Mouse (Mus musculus) embryonic facial prominence, embryonic 15.5 days (tissue): ENCODE data around the gene Bax. TPM values are rescaled to one million over a fixed set of nuclear protein-coding genes. Genes with fewer than 3 reads are reported as not detected.
"Not testable (repeated sequence)": the region's sequence is repeated elsewhere in the genome, so short reads cannot be mapped to it uniquely, and the experiment has no call there.

Experiments
- ATAC-seq: fragments of 200-750 bp; cut with Nextera tagmentation; 2 replicates; pipeline ENCODE4 v1.8.0; 2017; ENCODE audit warnings: low read depth, moderate TSS enrichment; ENCODE audit not compliant: insufficient number of reproducible peaks, low FRiP score, low TSS enrichment
- H3K27ac ChIP-seq: fragments of 300-500 bp; sonication (generic); replicated peaks from 2 replicates; pipeline ENCODE4 v1.5.1; 2015; ENCODE audit warnings: mild to moderate bottlenecking, inconsistent platforms
- H3K27me3 ChIP-seq: fragments of 300-500 bp; sonication (generic); 2 replicates; pipeline ENCODE4 v1.6.1; 2015; ENCODE audit warnings: inconsistent platforms
- H3K36me3 ChIP-seq: fragments of 300-500 bp; sonication (generic); 2 replicates; pipeline ENCODE4 v1.6.1; 2015; ENCODE audit warnings: mild to moderate bottlenecking, inconsistent platforms
- H3K4me1 ChIP-seq: fragments of 300-500 bp; sonication (generic); 2 replicates; pipeline ENCODE4 v1.6.1; 2015; ENCODE audit warnings: inconsistent platforms
- H3K4me2 ChIP-seq: fragments of 300-500 bp; sonication (generic); replicated peaks from 2 replicates; pipeline ENCODE4 v1.6.1; 2015; ENCODE audit warnings: mild to moderate bottlenecking, inconsistent platforms
- H3K4me3 ChIP-seq: fragments of 300-500 bp; sonication (generic); replicated peaks from 2 replicates; pipeline ENCODE4 v1.5.1; 2015; ENCODE audit warnings: mild to moderate bottlenecking, inconsistent platforms
- H3K9ac ChIP-seq: fragments of 300-500 bp; sonication (generic); 2 replicates; pipeline ENCODE4 v1.6.1; 2015; ENCODE audit warnings: inconsistent platforms
- H3K9me3 ChIP-seq: fragments of 300-500 bp; sonication (generic); replicated peaks from 2 replicates; pipeline ENCODE4 v1.6.1; 2016; ENCODE audit warnings: inconsistent platforms
- WGBS: fragments of 180-500 bp; shearing (Covaris S2); methylation state at CpG from one replicate; pipeline ENCODE4 v1.1.7; 2015; 5-methylcytosine and 5-hydroxymethylcytosine counted together
- polyA plus RNA-seq: library from polyadenylated mRNA; unstranded; fragments of >200 nt; fragmentation: Nextera tagmentation; extraction: Ambion mirVana; gene quantifications from 2 replicates; pipeline ENCODE4 v1.2.1, GENCODE M21; 2015

The Bax gene
- polyA plus RNA-seq, 1 experiment from 2014 or later = 156 TPM

DNA sequence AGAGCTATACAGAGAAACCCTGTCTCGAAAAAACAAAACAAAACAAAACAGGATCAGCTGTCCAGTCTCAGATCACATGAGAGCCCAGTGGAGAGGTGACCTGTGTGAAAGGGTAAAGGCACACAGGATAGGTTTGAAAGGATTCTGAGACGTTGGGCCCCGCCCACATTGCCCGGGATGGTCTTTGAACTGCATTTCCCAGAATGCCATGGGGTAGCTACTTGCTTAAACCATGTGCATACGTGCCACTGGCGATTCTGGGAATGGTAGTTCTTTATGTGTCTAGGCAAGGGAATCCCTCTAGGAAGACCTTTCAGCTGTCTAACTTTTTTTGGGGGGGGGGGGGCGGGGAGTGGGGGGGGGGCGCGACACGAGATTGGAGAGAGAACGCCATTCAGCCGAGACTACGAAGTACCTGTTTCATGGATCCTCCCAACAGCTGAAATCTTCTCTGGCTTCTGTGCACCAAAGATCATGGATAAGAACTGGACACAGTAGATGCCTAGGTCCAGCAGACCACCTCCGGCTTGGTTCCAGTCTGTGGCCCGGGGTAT, 14.8 kb upstream of the Bax start, which contains the start of gene Tulp2:
TSS of gene Tulp2 (plus strand) at position 504 of the 554 bp plus-strand sequence.
- H3K4me2 ChIP-seq = no peak within 1 kb of the TSS
- H3K4me1 ChIP-seq = no peaks in the 10 kb centered on the region
- no peak within 1 kb of the TSS for H3K4me3 ChIP-seq
- H3K9ac ChIP-seq = no peak within 1 kb of the TSS
- ATAC-seq = peak; percentile 49; the same call in 1 of the 2 replicates
- WGBS = 52% methylated on average over 15 of the region's 15 CpGs
- H3K27me3 ChIP-seq = no peaks in the 10 kb centered on the region
- H3K27ac ChIP-seq = no peak within 1 kb of the TSS
- H3K36me3 ChIP-seq = no peaks in the 10 kb centered on the region
- H3K9me3 ChIP-seq = no peaks in the 10 kb centered on the region

DNA sequence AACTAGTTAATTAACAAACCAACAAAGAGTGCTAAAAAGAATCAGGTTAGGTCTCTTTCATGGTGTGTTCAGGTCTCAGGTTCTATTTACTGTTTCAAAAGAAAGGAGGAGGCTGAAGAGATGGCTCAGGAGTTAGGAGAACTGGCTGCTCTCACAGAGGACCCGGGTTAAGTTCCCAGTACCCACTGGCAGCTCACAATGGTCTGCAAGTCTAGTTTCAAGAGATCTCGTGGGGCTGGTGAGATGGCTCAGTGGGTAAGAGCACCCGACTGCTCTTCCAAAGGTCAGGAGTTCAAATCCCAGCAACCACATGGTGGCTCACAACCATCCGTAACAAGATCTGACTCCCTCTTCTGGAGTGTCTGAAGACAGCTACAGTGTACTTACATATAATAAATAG, 13.6 kb upstream of the Bax start:
- not testable (repeated sequence) for H3K27me3 ChIP-seq, H3K4me1 ChIP-seq, H3K4me3 ChIP-seq, ATAC-seq, H3K9me3 ChIP-seq, H3K4me2 ChIP-seq, H3K27ac ChIP-seq, H3K9ac ChIP-seq, H3K36me3 ChIP-seq
- 72% methylated on average over 4 of the region's 4 CpGs for WGBS

DNA sequence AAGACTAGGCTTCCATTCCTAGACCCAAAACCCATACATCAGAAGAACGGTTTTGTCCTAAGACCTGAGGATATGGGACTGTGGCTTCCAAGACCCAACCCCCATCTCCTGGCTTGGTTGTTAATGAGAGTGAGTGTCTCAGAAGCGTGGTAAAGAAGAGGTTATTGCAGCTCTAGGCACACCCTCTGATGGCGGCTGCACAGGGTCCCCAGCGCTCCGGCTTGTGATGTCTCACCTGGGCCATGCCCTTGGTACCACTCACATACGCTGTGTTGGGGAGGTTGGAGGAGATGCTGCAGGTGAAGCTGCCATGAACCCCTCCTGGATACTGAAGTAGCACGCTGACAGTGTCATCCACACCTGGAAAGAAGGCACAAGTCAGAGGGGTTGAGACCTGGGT, 12.1 kb upstream of the Bax start:
- Histone ChIP-seq H3K27ac (no peak overlapping the region), H3K27me3 (no peaks in the 10 kb centered on the region), H3K36me3 (no peaks in the 10 kb centered on the region), H3K4me1 (no peaks in the 10 kb centered on the region), H3K9me3 (no peaks in the 10 kb centered on the region), H3K4me2 (no peak overlapping the region), H3K9ac (no peak overlapping the region), H3K4me3 (no peak overlapping the region)
- WGBS = 91% methylated on average over 7 of the region's 7 CpGs
- no peak for ATAC-seq

DNA sequence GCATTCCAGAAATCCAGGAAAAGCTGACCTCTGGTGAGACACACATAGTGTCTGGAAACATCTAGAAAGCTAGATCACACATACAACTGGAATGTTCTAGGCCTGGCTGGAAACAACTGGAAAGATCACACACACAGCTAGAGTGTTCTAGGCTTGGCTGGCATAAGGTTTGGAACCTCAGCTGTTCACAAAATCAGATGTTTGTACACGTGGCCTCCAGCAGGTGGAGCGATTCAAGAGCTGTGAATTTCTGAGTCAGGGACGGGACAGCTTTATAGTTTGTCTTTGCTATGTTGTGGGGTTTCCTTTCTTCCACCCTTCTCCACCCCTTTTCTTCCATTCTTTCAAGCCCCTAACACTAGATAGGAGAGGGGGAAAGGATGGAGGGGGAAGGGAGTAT, 10.3 kb upstream of the Bax start:
- Histone ChIP-seq H3K27me3 (no peaks in the 10 kb centered on the region), H3K4me3 (no peak overlapping the region), H3K27ac (no peak overlapping the region), H3K9me3 (no peaks in the 10 kb centered on the region), H3K9ac (no peak overlapping the region), H3K4me1 (no peaks in the 10 kb centered on the region), H3K36me3 (no peaks in the 10 kb centered on the region), H3K4me2 (no peak overlapping the region)
- no peak for ATAC-seq
- 7% methylated on average over 3 of the region's 3 CpGs for WGBS

DNA sequence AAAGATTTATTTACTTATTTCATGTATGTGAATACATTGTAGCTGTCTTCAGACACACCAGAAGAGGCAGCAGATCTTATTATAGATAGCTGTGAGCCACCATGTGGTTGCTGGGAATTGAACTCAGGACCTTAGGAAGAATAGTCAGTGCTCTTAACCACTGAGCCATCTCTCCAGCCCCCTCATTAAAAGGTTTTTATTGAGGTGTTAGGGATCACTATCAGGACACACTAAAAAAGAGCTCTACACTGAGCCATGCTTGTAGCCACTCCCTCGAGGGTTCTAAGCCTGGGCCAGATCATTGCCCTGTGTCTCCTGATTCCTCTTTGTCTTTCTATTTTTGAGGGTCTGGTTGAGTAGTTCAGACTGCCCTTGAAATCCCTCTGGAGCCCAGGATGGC, 9.8 kb upstream of the Bax start:
- ATAC-seq = no peak

DNA sequence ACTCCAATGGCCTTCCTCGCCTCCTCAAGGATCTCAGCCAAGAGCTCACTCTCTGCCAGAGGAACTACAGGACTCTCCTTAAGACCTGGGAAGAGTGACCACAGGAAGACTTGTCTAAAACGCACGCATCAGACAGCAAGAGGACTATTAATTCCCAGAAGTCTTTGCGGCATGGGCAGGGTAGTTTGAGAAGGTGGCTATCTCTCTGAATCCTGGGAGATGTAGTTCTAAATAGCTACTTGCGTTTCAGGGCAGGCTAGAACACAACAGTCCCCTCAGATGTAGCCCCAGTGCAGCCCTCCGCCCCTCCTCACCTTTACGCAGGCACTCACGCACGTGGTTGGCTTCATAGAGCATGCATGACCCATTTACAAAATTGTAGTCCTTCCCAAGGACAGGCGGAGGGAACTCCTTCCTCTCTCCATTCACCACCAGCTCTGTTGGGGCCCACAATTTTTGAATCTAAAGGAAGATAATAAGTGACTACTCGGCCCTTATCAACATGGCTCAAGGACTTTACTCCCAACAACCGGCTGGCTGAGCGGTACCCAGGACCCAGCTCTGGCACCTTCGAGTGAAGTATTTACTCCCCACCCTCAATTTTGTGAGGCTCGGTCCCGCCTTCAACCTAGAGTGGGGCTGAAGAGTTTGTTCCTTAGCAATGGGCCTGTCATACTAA, 8.7 kb upstream of the Bax start:
- H3K27me3 ChIP-seq = no peaks in the 10 kb centered on the region
- 68% methylated on average over 16 of the region's 16 CpGs for WGBS
- H3K9ac ChIP-seq = no peak overlapping the region
- no peak for ATAC-seq
- no peaks in the 10 kb centered on the region for H3K36me3 ChIP-seq
- peak overlapping the region; percentile 38 for H3K4me2 ChIP-seq
- H3K4me3 ChIP-seq = peak overlapping the region; percentile 13
- no peaks in the 10 kb centered on the region for H3K4me1 ChIP-seq
- H3K9me3 ChIP-seq = no peaks in the 10 kb centered on the region
- H3K27ac ChIP-seq = no peak overlapping the region

More for the DNA sequence above, 9.8 kb upstream of the Bax start:
- Histone ChIP-seq H3K4me1 (no peaks in the 10 kb centered on the region), H3K4me2 (no peak overlapping the region), H3K27me3 (no peaks in the 10 kb centered on the region), H3K9ac (no peak overlapping the region), H3K36me3 (no peaks in the 10 kb centered on the region), H3K27ac (no peak overlapping the region), H3K4me3 (no peak overlapping the region), H3K9me3 (no peaks in the 10 kb centered on the region)
- WGBS = 50% methylated on average over 1 of the region's 1 CpGs

DNA sequence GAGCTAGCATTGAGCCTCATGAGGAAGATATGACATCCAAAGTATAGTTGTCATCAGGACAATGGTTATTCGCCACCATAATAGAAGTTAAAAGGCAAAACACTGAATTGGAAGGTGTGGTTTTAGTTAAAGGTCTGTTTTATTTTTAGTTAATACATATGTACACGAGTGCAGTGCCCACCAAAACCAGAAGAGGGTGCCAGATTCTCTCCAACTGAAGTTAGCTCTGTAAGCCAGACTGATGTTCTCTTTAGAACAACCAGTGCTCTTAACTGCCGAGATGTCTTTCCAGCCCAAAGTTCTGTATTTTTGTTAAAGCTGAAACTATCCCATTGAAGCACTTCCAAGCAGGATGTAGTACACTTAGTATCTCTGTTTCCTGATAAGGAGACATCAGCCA, 4.2 kb upstream of the Bax start:
- ATAC-seq = no peak
- Histone ChIP-seq H3K9ac (no peak overlapping the region), H3K9me3 (no peaks in the 10 kb centered on the region), H3K27me3 (no peaks in the 10 kb centered on the region), H3K4me3 (no peak overlapping the region), H3K4me2 (no peak overlapping the region), H3K27ac (no peak overlapping the region), H3K36me3 (no peaks in the 10 kb centered on the region), H3K4me1 (peaks cover 11% of the 10 kb centered on the region)
- 6% methylated on average over 3 of the region's 3 CpGs for WGBS

DNA sequence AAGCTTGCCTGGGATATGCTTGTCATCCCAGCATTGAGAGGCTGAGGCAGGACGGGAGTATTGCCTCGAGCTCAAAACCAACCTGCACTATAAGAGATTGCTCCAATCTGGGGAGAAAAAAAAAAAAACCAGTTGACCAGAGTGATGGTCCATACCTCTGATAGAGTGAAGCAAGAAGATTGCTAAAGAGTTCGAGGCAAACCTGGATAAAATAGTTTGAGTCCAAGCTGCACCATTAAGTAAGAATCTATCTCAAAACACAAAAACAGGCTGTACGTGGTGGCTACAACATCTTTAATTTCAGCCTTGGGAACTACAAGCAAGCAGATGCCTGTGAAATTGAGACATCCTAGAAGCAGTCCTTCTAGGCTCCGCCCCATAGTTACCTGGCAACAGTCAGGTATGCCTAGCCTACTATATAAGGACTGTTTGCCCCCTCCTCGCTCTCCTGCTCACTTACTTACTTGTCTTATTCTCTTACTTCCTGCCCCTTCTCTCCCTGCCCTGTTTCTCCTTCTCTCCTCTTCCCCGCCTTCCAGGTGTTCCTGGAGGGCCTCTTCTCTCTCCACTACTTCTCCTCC, 482 bp upstream of the Bax start:
- H3K27me3 ChIP-seq = no peaks in the 10 kb centered on the region
- no peaks in the 10 kb centered on the region for H3K9me3 ChIP-seq
- H3K4me1 ChIP-seq = peaks cover 18% of the 10 kb centered on the region
- ATAC-seq = no peak
- WGBS = 36% methylated on average over 7 of the region's 7 CpGs
- peak overlapping the region; percentile 73 for H3K4me2 ChIP-seq
- H3K27ac ChIP-seq = peak overlapping the region; percentile 51; the same call in 1 of the 2 replicates
- peaks cover 25% of the 10 kb centered on the region for H3K36me3 ChIP-seq
- peak overlapping the region; percentile 59; the same call in 1 of the 2 replicates for H3K9ac ChIP-seq
- H3K4me3 ChIP-seq = peak overlapping the region; percentile 71

DNA sequence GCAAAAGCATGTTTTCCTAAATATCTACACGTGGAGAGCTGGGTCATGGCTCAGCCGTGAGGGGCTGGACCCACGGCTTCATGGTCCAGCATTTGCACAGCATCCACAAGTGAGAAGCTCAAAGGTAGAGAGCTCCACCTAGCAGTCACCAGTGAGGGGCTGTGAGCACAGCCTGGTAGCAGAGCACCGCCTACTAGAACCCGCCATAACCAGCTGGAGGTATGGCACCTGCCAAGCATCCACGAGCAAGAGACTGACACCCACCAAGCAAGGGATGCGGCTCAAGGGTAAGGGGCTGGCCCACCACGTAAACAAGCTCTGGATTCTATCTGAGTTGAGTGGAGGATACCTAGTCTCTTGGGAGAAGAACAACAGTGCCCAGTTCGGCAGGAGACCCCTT, 1.1 kb downstream of the Bax start:
- H3K9me3 ChIP-seq = no peaks in the 10 kb centered on the region
- no peak overlapping the region for H3K27ac ChIP-seq
- no peaks in the 10 kb centered on the region for H3K27me3 ChIP-seq
- H3K36me3 ChIP-seq = peaks cover 28% of the 10 kb centered on the region
- peak overlapping the region; percentile 73 for H3K4me2 ChIP-seq
- no peak for ATAC-seq
- 75% methylated on average over 9 of the region's 9 CpGs for WGBS
- peak overlapping the region; percentile 59; the same call in 1 of the 2 replicates for H3K9ac ChIP-seq
- peaks cover 31% of the 10 kb centered on the region for H3K4me1 ChIP-seq
- H3K4me3 ChIP-seq = peak overlapping the region; percentile 71

DNA sequence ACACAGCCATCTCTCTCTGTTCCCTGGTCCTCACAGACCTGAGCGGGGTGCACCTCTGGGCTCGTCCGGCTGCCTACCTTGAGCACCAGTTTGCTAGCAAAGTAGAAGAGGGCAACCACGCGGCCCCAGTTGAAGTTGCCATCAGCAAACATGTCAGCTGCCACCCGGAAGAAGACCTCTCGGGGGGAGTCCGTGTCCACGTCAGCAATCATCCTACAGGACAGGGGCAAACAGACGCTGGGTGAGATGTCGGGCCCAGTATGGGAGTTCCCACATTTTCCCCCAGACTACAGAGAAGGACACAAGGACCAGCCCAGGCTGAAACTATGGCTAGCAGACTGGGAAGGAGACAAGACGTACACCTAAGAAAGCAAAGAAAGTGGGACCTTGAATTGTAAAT, 1.6 kb downstream of the Bax start:
- H3K4me2 ChIP-seq = peak overlapping the region; percentile 73; the same call in 1 of the 2 replicates
- ATAC-seq = no peak
- 94% methylated on average over 12 of the region's 12 CpGs for WGBS
- no peaks in the 10 kb centered on the region for H3K27me3 ChIP-seq
- peaks cover 28% of the 10 kb centered on the region for H3K36me3 ChIP-seq
- H3K9ac ChIP-seq = peak overlapping the region; percentile 59
- peaks cover 35% of the 10 kb centered on the region for H3K4me1 ChIP-seq
- no peaks in the 10 kb centered on the region for H3K9me3 ChIP-seq
- H3K27ac ChIP-seq = no peak overlapping the region
- H3K4me3 ChIP-seq = peak overlapping the region; percentile 71

DNA sequence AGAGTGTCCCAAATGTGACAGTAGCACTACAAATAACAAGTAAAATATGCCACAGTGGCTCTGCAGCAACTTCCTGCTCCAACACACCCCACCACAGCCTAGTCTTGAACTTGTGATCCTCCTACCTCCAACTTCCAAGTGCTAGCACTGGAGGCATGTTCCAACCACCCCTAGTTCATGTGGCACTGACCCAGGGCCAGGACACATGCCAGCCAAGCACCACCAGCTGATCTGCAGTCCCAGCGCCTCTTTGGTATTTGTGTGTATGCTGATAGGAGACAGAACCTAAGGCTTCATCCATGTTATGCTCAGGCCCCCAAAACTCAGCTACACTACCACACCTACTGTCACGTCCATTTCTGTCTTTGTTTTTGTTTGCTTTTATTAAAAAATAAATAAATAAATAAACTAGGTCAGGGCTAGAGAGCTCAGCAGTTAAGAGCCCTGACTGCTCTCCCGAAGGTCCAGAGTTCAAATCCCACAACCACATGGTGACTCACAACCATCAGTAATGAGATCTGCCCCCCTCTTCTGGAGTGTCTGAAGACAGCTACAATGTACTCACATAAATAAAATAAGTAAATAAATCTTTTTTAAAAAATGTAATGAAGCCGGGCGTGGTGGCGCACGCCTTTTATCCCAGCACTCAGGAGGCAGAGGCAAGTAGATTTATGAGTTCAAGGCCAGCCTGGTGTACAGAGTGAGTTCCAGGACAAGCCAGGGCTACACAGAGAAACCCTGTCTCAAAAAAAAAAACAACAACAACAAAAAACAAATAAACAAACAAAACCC, 2.5 kb downstream of the Bax start:
- no peak overlapping the region for H3K27ac ChIP-seq
- H3K9ac ChIP-seq = no peak overlapping the region
- H3K36me3 ChIP-seq = peaks cover 28% of the 10 kb centered on the region
- peaks cover 38% of the 10 kb centered on the region for H3K4me1 ChIP-seq
- ATAC-seq = no peak
- no peaks in the 10 kb centered on the region for H3K9me3 ChIP-seq
- no peaks in the 10 kb centered on the region for H3K27me3 ChIP-seq
- 91% methylated on average over 7 of the region's 7 CpGs for WGBS
- no peak overlapping the region for H3K4me3 ChIP-seq
- H3K4me2 ChIP-seq = no peak overlapping the region
